Mouse (Mus musculus) neural tube, embryonic 15.5 days (tissue): Measurements from ENCODE around the gene Emc1. TPM values are rescaled to one million over a fixed set of nuclear protein-coding genes. Genes with fewer than 3 reads are reported as not detected.

Experiments used
- ATAC-seq: fragments of 200-750 bp; cut with Nextera tagmentation; 2 replicates; pipeline ENCODE4 v1.8.0; 2017; ENCODE audit warnings: mild to moderate bottlenecking, moderate TSS enrichment, moderate library complexity; ENCODE audit not compliant: low FRiP score
- H3K27ac ChIP-seq: fragments of 300-500 bp; sonication (generic); replicated peaks from 2 replicates; pipeline ENCODE4 v1.5.1; 2015; ENCODE audit warnings: mild to moderate bottlenecking, inconsistent platforms
- H3K27me3 ChIP-seq: fragments of 300-500 bp; sonication (generic); replicated peaks from 2 replicates; pipeline ENCODE4 v1.6.1; 2015; ENCODE audit warnings: inconsistent platforms
- H3K36me3 ChIP-seq: fragments of 300-500 bp; sonication (generic); 2 replicates; pipeline ENCODE4 v1.6.1; 2015; ENCODE audit warnings: inconsistent platforms
- H3K4me1 ChIP-seq: fragments of 300-500 bp; sonication (generic); 2 replicates; pipeline ENCODE4 v1.6.1; 2015; ENCODE audit warnings: inconsistent platforms
- H3K4me2 ChIP-seq: fragments of 300-500 bp; sonication (generic); 2 replicates; pipeline ENCODE4 v1.6.1; 2015; ENCODE audit warnings: inconsistent platforms, mild to moderate bottlenecking, moderate library complexity
- H3K4me3 ChIP-seq: fragments of 300-500 bp; sonication (generic); replicated peaks from 2 replicates; pipeline ENCODE4 v1.5.1; 2015; ENCODE audit warnings: mild to moderate bottlenecking, inconsistent platforms
- H3K9ac ChIP-seq: fragments of 300-500 bp; sonication (generic); replicated peaks from 2 replicates; pipeline ENCODE4 v1.6.1; 2015; ENCODE audit warnings: mild to moderate bottlenecking, inconsistent platforms
- H3K9me3 ChIP-seq: fragments of 300-500 bp; sonication (generic); replicated peaks from 2 replicates; pipeline ENCODE4 v1.6.1; 2016; ENCODE audit warnings: inconsistent platforms
- WGBS: fragments of 180-500 bp; shearing (Covaris S2); methylation state at CpG from one replicate; pipeline ENCODE4 v1.1.7; 2015; ENCODE audit warnings: mixed read lengths; 5-methylcytosine and 5-hydroxymethylcytosine counted together
- polyA plus RNA-seq: library from polyadenylated mRNA; unstranded; fragments of >200 nt; fragmentation: Nextera tagmentation; extraction: Ambion mirVana; gene quantifications from 2 replicates; pipeline ENCODE4 v1.2.1, GENCODE M21; 2015

The Emc1 gene
- 41.2 and 43.9 TPM in 2 replicates for polyA plus RNA-seq

GRCm38 (mm10) chr4:139351931-139352711 lies at the start of gene Emc1, which contains the start of the genes Mrto4 and Ubr4:
Gene Emc1 (plus strand): TSS chr4:139352587.
Gene Mrto4 (minus strand): TSS chr4:139352576.
Gene Ubr4 (plus strand): TSS chr4:139352609.
- ATAC-seq: peak; percentile 94
- Histone ChIP-seq H3K4me2 (peak within 1 kb of the TSS; percentile 92), H3K9ac (peak within 1 kb of the TSS; percentile 96), H3K27me3 (no peaks in the 10 kb centered on the region), H3K36me3 (peaks cover 50% of the 10 kb centered on the region), H3K4me3 (peak within 1 kb of the TSS; percentile 93), H3K4me1 (peaks cover 26% of the 10 kb centered on the region), H3K27ac (peak within 1 kb of the TSS; percentile 98), H3K9me3 (no peaks in the 10 kb centered on the region)
- WGBS: under 1% methylated on average over 64 of the region's 64 CpGs

GRCm38 (mm10) chr4:139305521-139305920 lies 46.9 kb upstream of the Emc1 start:
- Histone ChIP-seq H3K36me3 (peaks cover 23% of the 10 kb centered on the region), H3K4me2 (no peak overlapping the region), H3K4me1 (peaks cover 18% of the 10 kb centered on the region), H3K9ac (no peak overlapping the region), H3K27ac (no peak overlapping the region), H3K27me3 (no peaks in the 10 kb centered on the region), H3K9me3 (no peaks in the 10 kb centered on the region), H3K4me3 (no peak overlapping the region)
- 95% methylated on average over 3 of the region's 3 CpGs for WGBS
- no peak for ATAC-seq

- no peak for ATAC-seq
- Histone ChIP-seq H3K9ac (no peak overlapping the region), H3K27me3 (no peaks in the 10 kb centered on the region), H3K4me1 (peaks cover 35% of the 10 kb centered on the region), H3K4me2 (no peak overlapping the region), H3K9me3 (no peaks in the 10 kb centered on the region), H3K36me3 (peaks cover 16% of the 10 kb centered on the region), H3K27ac (no peak overlapping the region), H3K4me3 (no peak overlapping the region)
- 88% methylated on average over 5 of the region's 5 CpGs for WGBS
Observed at GRCm38 (mm10) chr4:139307916-139308315, 44.5 kb upstream of the Emc1 start.

DNA sequence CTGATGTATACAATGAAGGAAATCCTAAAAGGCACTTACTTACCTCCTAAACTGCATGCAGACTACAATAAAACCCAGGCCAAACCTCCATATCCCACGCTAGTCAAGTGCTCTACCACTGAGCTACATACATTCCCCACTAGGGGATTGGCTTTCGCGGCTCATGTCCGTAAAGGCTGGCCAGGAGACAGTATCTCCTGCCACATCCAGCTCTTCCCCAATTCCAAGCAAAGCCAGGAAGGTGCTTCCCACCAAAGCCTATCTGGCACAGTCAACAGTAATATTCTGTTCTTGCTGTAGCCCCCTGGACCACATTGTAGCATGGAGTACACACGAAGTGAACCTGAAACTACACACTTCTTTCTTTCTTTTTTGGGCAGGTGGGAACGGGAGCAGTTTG lies 42.7 kb upstream of the Emc1 start:
- ATAC-seq: no peak
- peaks cover 19% of the 10 kb centered on the region for H3K36me3 ChIP-seq
- 22% methylated on average over 6 of the region's 6 CpGs for WGBS
- no peaks in the 10 kb centered on the region for H3K27me3 ChIP-seq
- H3K9ac ChIP-seq: peak overlapping the region; percentile 97; the same call in 1 of the 2 replicates
- H3K4me1 ChIP-seq: peaks cover 35% of the 10 kb centered on the region
- H3K9me3 ChIP-seq: no peaks in the 10 kb centered on the region
- H3K4me2 ChIP-seq: peak overlapping the region; percentile 97
- no peak overlapping the region for H3K27ac ChIP-seq
- peak overlapping the region; percentile 98 for H3K4me3 ChIP-seq

- Histone ChIP-seq H3K4me3 (peak within 1 kb of the TSS; percentile 98), H3K27ac (peak within 1 kb of the TSS; percentile 82), H3K27me3 (no peaks in the 10 kb centered on the region), H3K9ac (peak within 1 kb of the TSS; percentile 97), H3K36me3 (peaks cover 18% of the 10 kb centered on the region), H3K4me2 (peak within 1 kb of the TSS; percentile 97), H3K9me3 (no peaks in the 10 kb centered on the region), H3K4me1 (peaks cover 35% of the 10 kb centered on the region)
- peak; percentile 92 for ATAC-seq
- under 1% methylated on average over 60 of the region's 63 CpGs for WGBS
Observed at GRCm38 (mm10) chr4:139310171-139310898, 42.1 kb upstream of the Emc1 start, which contains the start of the genes Pqlc2 and Akr7a5. Gene Pqlc2 (minus strand): TSS chr4:139310708. Gene Akr7a5 (plus strand): TSS chr4:139310744.

- H3K9me3 ChIP-seq: no peaks in the 10 kb centered on the region
Observed at GRCm38 (mm10) chr4:139310899-139311701, 41.3 kb upstream of the Emc1 start.

DNA sequence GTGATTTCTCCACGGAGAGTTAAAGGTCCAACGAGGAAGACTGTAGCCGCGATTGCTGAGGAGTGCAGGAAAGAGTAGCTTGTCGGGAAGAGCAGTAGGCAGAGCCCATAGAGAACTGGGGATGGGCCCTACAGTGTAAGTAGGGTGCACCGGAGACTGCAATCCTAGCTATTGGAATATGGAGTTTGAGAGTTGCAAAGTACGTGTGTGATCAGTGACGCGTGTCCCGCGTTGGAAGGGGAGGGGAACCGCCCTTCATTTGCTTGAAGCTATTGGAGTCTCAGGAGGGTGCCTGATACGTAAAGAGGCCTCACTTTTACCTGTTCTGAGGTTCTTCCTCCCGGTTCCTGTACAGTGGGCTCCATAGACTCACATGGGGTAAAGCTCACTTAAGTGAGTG lies 40.7 kb upstream of the Emc1 start:
- Histone ChIP-seq H3K27ac (no peak overlapping the region), H3K4me2 (peak overlapping the region; percentile 97), H3K4me1 (peaks cover 35% of the 10 kb centered on the region), H3K36me3 (peaks cover 17% of the 10 kb centered on the region), H3K9me3 (no peaks in the 10 kb centered on the region), H3K9ac (peak overlapping the region; percentile 97), H3K27me3 (no peaks in the 10 kb centered on the region), H3K4me3 (peak overlapping the region; percentile 98)
- ATAC-seq: no peak
- 25% methylated on average over 14 of the region's 14 CpGs for WGBS

More at GRCm38 (mm10) chr4:139310899-139311701, 41.3 kb upstream of the Emc1 start:
- peaks cover 21% of the 10 kb centered on the region for H3K36me3 ChIP-seq
- peak overlapping the region; percentile 82 for H3K27ac ChIP-seq
- ATAC-seq: peak; percentile 77
- H3K4me2 ChIP-seq: peak overlapping the region; percentile 97
- H3K27me3 ChIP-seq: no peaks in the 10 kb centered on the region
- H3K9ac ChIP-seq: peak overlapping the region; percentile 97
- H3K4me1 ChIP-seq: peaks cover 35% of the 10 kb centered on the region
- WGBS: under 1% methylated on average over 53 of the region's 53 CpGs
- H3K4me3 ChIP-seq: peak overlapping the region; percentile 98

DNA sequence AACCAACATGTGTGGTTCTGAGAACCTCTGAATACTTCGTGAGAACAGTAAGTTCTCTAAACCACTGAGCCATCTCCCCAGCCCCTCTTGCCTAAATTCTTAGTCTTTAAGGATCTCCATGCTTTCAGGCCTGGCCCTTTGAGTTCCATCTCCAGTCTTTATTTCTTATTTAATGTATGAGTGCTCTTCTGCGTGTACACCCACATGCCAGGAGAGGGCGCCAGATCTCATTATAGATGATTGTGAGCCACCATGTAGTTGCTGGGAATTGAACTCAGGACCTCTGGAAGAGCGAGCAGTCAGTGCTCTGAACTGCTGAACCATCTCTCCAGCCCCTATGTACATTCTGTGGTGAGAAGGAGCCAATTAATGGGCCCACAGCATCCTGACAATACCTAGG lies 39.8 kb upstream of the Emc1 start:
- no peak overlapping the region for H3K9ac ChIP-seq
- H3K4me3 ChIP-seq: no peak overlapping the region
- no peak overlapping the region for H3K27ac ChIP-seq
- ATAC-seq: no peak
- H3K9me3 ChIP-seq: no peaks in the 10 kb centered on the region
- 60% methylated on average over 4 of the region's 4 CpGs for WGBS
- peaks cover 21% of the 10 kb centered on the region for H3K36me3 ChIP-seq
- H3K4me2 ChIP-seq: peak overlapping the region; percentile 97; the same call in 1 of the 2 replicates
- no peaks in the 10 kb centered on the region for H3K27me3 ChIP-seq
- H3K4me1 ChIP-seq: peaks cover 35% of the 10 kb centered on the region

- no peak for ATAC-seq
- WGBS: 93% methylated on average over 11 of the region's 11 CpGs
- Histone ChIP-seq H3K9me3 (no peaks in the 10 kb centered on the region), H3K27me3 (no peaks in the 10 kb centered on the region), H3K4me2 (no peak overlapping the region), H3K27ac (no peak overlapping the region), H3K9ac (no peak overlapping the region), H3K4me3 (no peak overlapping the region), H3K4me1 (no peaks in the 10 kb centered on the region), H3K36me3 (peaks cover 28% of the 10 kb centered on the region)
Observed at GRCm38 (mm10) chr4:139318449-139318848, 33.9 kb upstream of the Emc1 start.

GRCm38 (mm10) chr4:139319740-139320139 lies 32.6 kb upstream of the Emc1 start:
- H3K4me3 ChIP-seq: no peak overlapping the region
- no peak for ATAC-seq

GRCm38 (mm10) chr4:139330605-139331004 lies 21.8 kb upstream of the Emc1 start:
- peak overlapping the region; percentile 36 for H3K4me2 ChIP-seq
- H3K36me3 ChIP-seq: no peaks in the 10 kb centered on the region
- WGBS: 15% methylated on average over 10 of the region's 10 CpGs
- no peak overlapping the region for H3K9ac ChIP-seq
- H3K27ac ChIP-seq: no peak overlapping the region
- H3K9me3 ChIP-seq: no peaks in the 10 kb centered on the region
- no peaks in the 10 kb centered on the region for H3K4me1 ChIP-seq
- H3K27me3 ChIP-seq: no peaks in the 10 kb centered on the region
- no peak for ATAC-seq
- H3K4me3 ChIP-seq: 0 out of 2 replicates have a peak overlapping the region, but pooled peaks have one; percentile 10

More at GRCm38 (mm10) chr4:139319740-139320139, 32.6 kb upstream of the Emc1 start:
- Histone ChIP-seq H3K27ac (no peak overlapping the region), H3K4me2 (no peak overlapping the region), H3K36me3 (peaks cover 24% of the 10 kb centered on the region), H3K4me1 (no peaks in the 10 kb centered on the region), H3K9me3 (no peaks in the 10 kb centered on the region), H3K9ac (no peak overlapping the region), H3K27me3 (no peaks in the 10 kb centered on the region)
- 97% methylated on average over 4 of the region's 4 CpGs for WGBS
